Mouse (Mus musculus) liver, postnatal 0 days (tissue): ENCODE measurements around the gene Lbh. TPM values are rescaled to one million over a fixed set of nuclear protein-coding genes. Genes with fewer than 3 reads are reported as not detected.
A peak's percentile ranks its signal among the peaks of the same experiment; 100 is the strongest.

ENCODE experiments used
- ATAC-seq: fragments of 200-750 bp; cut with Nextera tagmentation; 2 replicates; pipeline ENCODE4 v1.8.0; 2017; ENCODE audit warnings: mild to moderate bottlenecking, moderate library complexity
- DNase-seq: peaks from one replicate; pipeline ENCODE4 v3.0.0-alpha.2; 2016
- H3K27ac ChIP-seq: fragments of 300-500 bp; sonication (generic); 2 replicates; pipeline ENCODE4 v1.5.1; 2014; ENCODE audit warnings: antibody characterized with exemption, moderate library complexity, mild to moderate bottlenecking, low read depth
- H3K27me3 ChIP-seq: fragments of 300-500 bp; sonication (generic); 2 replicates; pipeline ENCODE4 v1.6.1; 2014; ENCODE audit warnings: low read length, control low read depth, mixed read lengths; ENCODE audit not compliant: insufficient read depth
- H3K36me3 ChIP-seq: fragments of 300-500 bp; sonication (generic); replicated peaks from 2 replicates; pipeline ENCODE4 v1.6.1; 2014; ENCODE audit warnings: mild to moderate bottlenecking, control low read depth, low read length, moderate library complexity, mixed read lengths; ENCODE audit not compliant: insufficient read depth
- H3K4me1 ChIP-seq: fragments of 300-500 bp; sonication (generic); 2 replicates; pipeline ENCODE4 v1.6.1; 2014; ENCODE audit warnings: antibody characterized with exemption, mild to moderate bottlenecking, control low read depth; ENCODE audit not compliant: insufficient read depth
- H3K4me2 ChIP-seq: fragments of 300-500 bp; sonication (generic); 2 replicates; pipeline ENCODE4 v1.6.1; 2014; ENCODE audit warnings: low read depth, mild to moderate bottlenecking, low read length, moderate library complexity, mixed read lengths
- H3K4me3 ChIP-seq: fragments of 300-500 bp; sonication (generic); 2 replicates; pipeline ENCODE4 v1.5.1; 2014; ENCODE audit warnings: low read depth, low read length
- H3K9ac ChIP-seq: fragments of 300-500 bp; sonication (generic); replicated peaks from 2 replicates; pipeline ENCODE4 v1.6.1; 2014; ENCODE audit warnings: mild to moderate bottlenecking, moderate library complexity
- H3K9me3 ChIP-seq: fragments of 300-500 bp; sonication (generic); 2 replicates; pipeline ENCODE4 v1.6.1; 2016; ENCODE audit warnings: mild to moderate bottlenecking, control low read depth, low read length, mixed read lengths
- CTCF ChIP-seq: sonication (generic); IDR thresholded peaks from 2 replicates; pipeline ENCODE4 v1.5.1; 2016; ENCODE audit warnings: antibody characterized with exemption, low read depth
- EP300 ChIP-seq: IDR thresholded peaks from 2 replicates; pipeline ENCODE4 v1.6.1; 2016; ENCODE audit warnings: antibody characterized with exemption, low read depth, mild to moderate bottlenecking
- WGBS: fragments of 180-500 bp; shearing (Covaris S2); extraction: QIAGEN DNeasy Blood & Tissue Kit; methylation state at CpG from one replicate; pipeline ENCODE4 v1.1.7; 2014; ENCODE audit not compliant: insufficient replicate concordance; 5-methylcytosine and 5-hydroxymethylcytosine counted together
- polyA plus RNA-seq: library from polyadenylated mRNA; unstranded; fragments of >200 nt; fragmentation: Nextera tagmentation; extraction: Ambion mirVana; gene quantifications from 2 replicates; pipeline ENCODE4 v1.2.1, GENCODE M21; 2015

Lbh gene
- polyA plus RNA-seq, 1 experiment from 2014 or later = 0.94 TPM

DNA sequence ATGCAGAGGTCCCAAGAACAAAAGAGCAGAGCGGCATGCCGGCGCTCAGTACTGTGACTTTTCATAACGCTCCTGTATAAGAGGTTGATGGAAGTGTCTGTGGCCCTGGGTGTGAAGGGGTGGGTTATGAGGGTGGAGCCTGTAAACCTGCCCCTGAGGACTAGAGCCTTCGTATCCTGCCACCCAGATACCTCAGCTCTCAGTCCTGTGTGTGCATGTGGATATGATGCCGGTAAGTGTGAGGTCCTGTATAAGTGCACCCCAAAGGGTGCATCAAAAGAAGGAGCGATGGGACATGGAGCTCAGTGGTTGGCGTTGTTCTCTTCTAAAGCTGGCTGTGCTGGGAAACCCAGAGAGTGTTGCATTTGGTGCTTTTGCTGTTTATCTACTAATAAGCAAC is 10.3 kb upstream of the Lbh start:
- 79% methylated on average over 8 of the region's 8 CpGs for WGBS
- TF ChIP-seq EP300 = no peak
- TF ChIP-seq CTCF = no peak
- H3K9ac ChIP-seq = no peak overlapping the region
- no peak overlapping the region for H3K4me3 ChIP-seq
- no peaks in the 10 kb centered on the region for H3K36me3 ChIP-seq
- H3K4me1 ChIP-seq = no peaks in the 10 kb centered on the region
- H3K4me2 ChIP-seq = no peak overlapping the region
- no peaks in the 10 kb centered on the region for H3K9me3 ChIP-seq
- ATAC-seq = no peak
- no peak overlapping the region for H3K27ac ChIP-seq
- H3K27me3 ChIP-seq = no peaks in the 10 kb centered on the region
- peak; percentile 9 for DNase-seq

DNA sequence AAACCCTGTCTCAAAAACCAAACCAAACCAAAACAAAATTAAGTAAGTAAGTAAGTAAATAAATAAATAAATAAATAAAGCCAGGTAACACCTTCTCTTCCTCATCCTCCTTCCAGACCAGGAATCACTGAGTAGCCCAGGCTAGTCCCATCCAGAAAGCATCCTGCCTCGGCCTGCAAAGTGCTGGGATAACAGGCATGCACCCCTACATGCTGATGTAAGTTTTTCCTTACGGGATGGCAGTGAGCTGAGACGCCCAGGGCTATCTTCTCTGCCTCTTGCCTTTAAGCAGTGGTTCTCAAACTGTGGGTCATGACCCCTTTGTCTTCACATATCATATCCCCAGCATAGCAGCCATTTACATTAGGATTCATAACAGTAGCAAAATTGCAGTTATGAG is 9.5 kb upstream of the Lbh start:
- TF ChIP-seq EP300 (no peak), CTCF (no peak)
- ATAC-seq (no peak), DNase-seq (peak; percentile 8)
- no peak overlapping the region for H3K9ac ChIP-seq
- 81% methylated on average over 3 of the region's 3 CpGs for WGBS
- H3K27me3 ChIP-seq = no peaks in the 10 kb centered on the region
- H3K27ac ChIP-seq = no peak overlapping the region
- H3K4me1 ChIP-seq = no peaks in the 10 kb centered on the region
- no peak overlapping the region for H3K4me3 ChIP-seq
- H3K9me3 ChIP-seq = no peaks in the 10 kb centered on the region
- H3K4me2 ChIP-seq = no peak overlapping the region
- H3K36me3 ChIP-seq = no peaks in the 10 kb centered on the region

DNA sequence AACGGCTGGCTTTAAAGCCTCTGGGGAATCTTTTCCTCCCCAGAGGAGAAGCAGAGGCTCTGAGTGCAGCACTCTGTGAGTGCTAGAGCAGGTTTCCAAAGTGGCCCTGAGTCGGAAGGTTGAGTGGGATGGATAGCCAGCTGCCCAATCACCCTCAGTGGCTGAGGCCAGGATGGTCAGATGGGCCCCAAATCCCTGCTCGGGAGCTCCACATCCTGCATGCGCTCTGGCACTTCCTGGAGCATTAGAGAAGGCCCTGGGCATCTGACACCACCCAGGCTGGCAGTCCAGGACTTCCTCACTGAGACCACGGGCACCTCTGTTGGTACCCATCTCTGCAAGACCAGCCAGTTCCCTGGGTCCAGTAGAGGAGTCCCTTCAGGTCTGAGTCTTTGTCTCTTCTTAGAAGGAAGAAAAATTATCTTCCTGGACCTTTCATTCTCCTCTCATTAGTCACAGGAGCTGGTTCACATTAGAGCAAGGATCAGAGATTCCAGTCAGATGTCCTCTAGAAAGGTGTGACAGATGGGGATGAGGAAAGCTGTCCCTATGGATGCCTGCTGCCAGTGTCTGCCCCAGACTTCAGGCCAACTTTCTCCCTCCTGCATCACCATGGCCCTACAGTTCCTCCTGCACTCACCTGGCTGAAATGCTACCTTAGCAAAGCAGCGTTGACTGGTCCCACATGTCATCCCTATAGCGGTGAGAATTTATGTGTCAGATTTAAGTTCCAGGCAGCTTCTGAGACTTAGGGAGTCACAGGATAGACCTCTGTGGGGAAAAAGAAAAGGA is 8.8 kb upstream of the Lbh start:
- TF ChIP-seq EP300 (no peak), CTCF (no peak)
- Histone ChIP-seq H3K27me3 (no peaks in the 10 kb centered on the region), H3K36me3 (no peaks in the 10 kb centered on the region), H3K27ac (no peak overlapping the region), H3K4me2 (no peak overlapping the region), H3K4me3 (no peak overlapping the region), H3K9ac (no peak overlapping the region), H3K4me1 (no peaks in the 10 kb centered on the region), H3K9me3 (no peaks in the 10 kb centered on the region)
- WGBS = 62% methylated on average over 7 of the region's 7 CpGs
- no peak for ATAC-seq
- DNase-seq = peak; percentile 9

GRCm38 (mm10) chr17:72911283-72911682 is 6.8 kb upstream of the Lbh start:
- 68% methylated on average over 11 of the region's 11 CpGs for WGBS
- no peaks in the 10 kb centered on the region; the same call in 1 of the 2 replicates for H3K27me3 ChIP-seq
- H3K4me3 ChIP-seq = no peak overlapping the region
- no peak overlapping the region for H3K9ac ChIP-seq
- no peak overlapping the region for H3K27ac ChIP-seq
- no peaks in the 10 kb centered on the region for H3K9me3 ChIP-seq
- DNase-seq (no peak), ATAC-seq (no peak)
- TF ChIP-seq EP300 (no peak), CTCF (no peak)
- no peaks in the 10 kb centered on the region for H3K4me1 ChIP-seq
- no peaks in the 10 kb centered on the region for H3K36me3 ChIP-seq
- H3K4me2 ChIP-seq = no peak overlapping the region

DNA sequence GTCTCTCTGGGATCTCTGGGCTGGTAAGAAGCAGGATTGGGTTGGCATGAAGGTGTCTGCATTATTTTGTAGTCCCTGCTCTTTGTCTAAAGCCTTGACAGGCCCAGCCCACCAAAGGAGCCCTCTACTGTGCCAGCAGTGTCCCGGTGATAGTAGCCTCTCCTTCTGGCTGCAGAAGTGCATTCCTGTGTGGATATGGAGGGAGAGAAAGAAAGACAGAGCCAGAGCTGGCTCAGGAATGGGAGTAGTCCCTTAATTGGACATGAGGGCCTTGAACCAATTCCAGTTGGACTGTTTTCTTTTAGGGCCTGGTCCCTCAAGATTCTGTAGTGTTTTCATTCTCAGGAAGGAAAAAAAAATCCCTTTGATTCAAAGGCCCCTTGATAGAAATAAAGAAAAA is 6.4 kb upstream of the Lbh start:
- no peaks in the 10 kb centered on the region for H3K4me1 ChIP-seq
- H3K27me3 ChIP-seq = no peaks in the 10 kb centered on the region; the same call in 1 of the 2 replicates
- DNase-seq (no peak), ATAC-seq (no peak)
- no peaks in the 10 kb centered on the region for H3K9me3 ChIP-seq
- H3K9ac ChIP-seq = no peak overlapping the region
- TF ChIP-seq EP300 = no peak
- TF ChIP-seq CTCF = no peak
- WGBS = 52% methylated on average over 1 of the region's 1 CpGs
- no peak overlapping the region for H3K27ac ChIP-seq
- H3K4me3 ChIP-seq = no peak overlapping the region
- no peak overlapping the region for H3K4me2 ChIP-seq
- no peaks in the 10 kb centered on the region for H3K36me3 ChIP-seq

DNA sequence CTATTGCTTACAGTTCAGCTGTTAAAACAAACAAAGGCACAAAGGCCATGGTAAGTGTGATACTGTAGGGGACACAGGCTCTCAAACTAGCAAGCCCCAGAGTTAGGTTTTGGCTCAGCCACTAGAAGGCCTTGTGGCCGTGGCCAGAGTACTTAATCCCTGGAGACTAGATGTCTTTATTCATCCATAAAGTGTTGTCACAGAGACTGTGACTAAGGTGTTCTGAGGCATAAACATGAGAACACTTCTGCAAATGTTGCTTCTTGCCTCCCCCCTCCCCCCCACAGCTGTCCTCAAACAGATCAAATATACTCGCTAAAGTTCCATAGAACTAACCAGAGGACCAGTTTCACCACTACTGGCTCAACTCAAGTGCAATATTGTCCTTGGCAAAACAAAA is 4.0 kb upstream of the Lbh start:
- 39% methylated on average over 2 of the region's 2 CpGs for WGBS
- Histone ChIP-seq H3K27ac (no peak overlapping the region), H3K4me2 (no peak overlapping the region), H3K36me3 (no peaks in the 10 kb centered on the region), H3K9ac (no peak overlapping the region), H3K4me3 (no peak overlapping the region), H3K27me3 (peaks cover 11% of the 10 kb centered on the region), H3K9me3 (no peaks in the 10 kb centered on the region), H3K4me1 (no peaks in the 10 kb centered on the region)
- TF ChIP-seq CTCF (no peak), EP300 (no peak)
- DNase-seq (no peak), ATAC-seq (no peak)
